Mouse (Mus musculus) olfactory bulb, adult 2 months (tissue): ENCODE measurements around the gene Shisa6. TPM values are rescaled to one million over a fixed set of nuclear protein-coding genes. Genes with fewer than 3 reads are reported as not detected.
"Not testable (repeated sequence)": the region's sequence is repeated elsewhere in the genome, so short reads cannot be mapped to it uniquely, and the experiment has no call there.

Experiments used
- H3K27ac ChIP-seq: fragments of 200-500 bp; 2 replicates; pipeline ENCODE4 v1.5.1; 2012; ENCODE audit warnings: low read depth, low read length; ENCODE audit not compliant: insufficient read depth
- H3K4me1 ChIP-seq: fragments of 200-500 bp; 2 replicates; pipeline ENCODE4 v1.6.1; 2012; ENCODE audit warnings: low read length; ENCODE audit not compliant: control insufficient read depth, insufficient read depth
- H3K4me3 ChIP-seq: fragments of 200-500 bp; 2 replicates; pipeline ENCODE4 v1.5.1; 2012; ENCODE audit warnings: mild to moderate bottlenecking, low read depth, low read length, moderate library complexity; ENCODE audit not compliant: insufficient read depth
- CTCF ChIP-seq: fragments of 200-500 bp; IDR thresholded peaks from 2 replicates; pipeline ENCODE4 v1.5.1; 2012; ENCODE audit warnings: low read depth, mild to moderate bottlenecking, low read length, moderate library complexity; ENCODE audit not compliant: insufficient read depth
- POLR2A ChIP-seq: fragments of 200-500 bp; IDR thresholded peaks from 2 replicates; pipeline ENCODE4 v1.6.1; 2012; ENCODE audit warnings: mild to moderate bottlenecking, low read depth, low read length, moderate library complexity; ENCODE audit not compliant: insufficient read depth
- WGBS: fragments of 180-500 bp; shearing (Covaris S2); methylation state at CpG from one replicate; pipeline ENCODE4 v1.1.7; 2018; 5-methylcytosine and 5-hydroxymethylcytosine counted together
- polyA plus RNA-seq: library from polyadenylated mRNA; stranded (reverse); fragments of >200 nt; gene quantifications from 2 replicates; pipeline ENCODE4 v1.2.4, GENCODE M21; 2012; ENCODE audit warnings: low replicate concordance; ENCODE audit not compliant: missing spikeins, insufficient read depth, insufficient read length

Gene Shisa6
- polyA plus RNA-seq, 1 experiment = not detected

DNA sequence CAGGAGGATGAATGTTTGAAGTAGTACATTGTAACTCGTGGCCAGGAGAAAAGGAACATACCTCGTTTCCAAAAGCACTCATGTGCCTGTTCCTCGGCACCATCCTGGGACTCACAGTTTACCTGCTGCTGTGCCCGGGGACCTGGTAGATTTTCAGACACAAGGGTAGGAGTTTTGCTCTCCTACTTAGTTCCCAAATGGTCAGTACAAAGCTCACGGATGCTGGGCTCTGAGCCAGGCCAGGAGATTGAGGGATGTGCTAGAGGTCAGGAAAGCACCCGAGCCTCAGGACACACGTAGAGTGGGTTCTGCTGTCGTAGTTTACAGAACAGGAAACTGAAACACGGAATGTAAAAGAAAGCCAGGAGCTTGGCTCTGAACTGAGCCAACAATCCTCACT, 29.5 kb downstream of the Shisa6 start:
- TF ChIP-seq CTCF = no peak
- no peak for TF ChIP-seq POLR2A

GRCm38 (mm10) chr11:66494391-66494790, 31.4 kb downstream of the Shisa6 start:
- Histone ChIP-seq H3K27ac (no peak overlapping the region), H3K4me3 (no peak overlapping the region), H3K4me1 (no peaks in the 10 kb centered on the region)
- TF ChIP-seq POLR2A (no peak), CTCF (no peak)
- 88% methylated on average over 3 of the region's 3 CpGs for WGBS

More for the DNA sequence above, 29.5 kb downstream of the Shisa6 start:
- 84% methylated on average over 9 of the region's 9 CpGs for WGBS
- Histone ChIP-seq H3K27ac (no peak overlapping the region), H3K4me3 (no peak overlapping the region), H3K4me1 (no peaks in the 10 kb centered on the region)

GRCm38 (mm10) chr11:66487765-66488164, 38.0 kb downstream of the Shisa6 start:
- Histone ChIP-seq H3K27ac (no peak overlapping the region), H3K4me3 (no peak overlapping the region), H3K4me1 (no peaks in the 10 kb centered on the region)
- no peak for TF ChIP-seq CTCF
- no peak for TF ChIP-seq POLR2A
- 87% methylated on average over 4 of the region's 4 CpGs for WGBS

DNA sequence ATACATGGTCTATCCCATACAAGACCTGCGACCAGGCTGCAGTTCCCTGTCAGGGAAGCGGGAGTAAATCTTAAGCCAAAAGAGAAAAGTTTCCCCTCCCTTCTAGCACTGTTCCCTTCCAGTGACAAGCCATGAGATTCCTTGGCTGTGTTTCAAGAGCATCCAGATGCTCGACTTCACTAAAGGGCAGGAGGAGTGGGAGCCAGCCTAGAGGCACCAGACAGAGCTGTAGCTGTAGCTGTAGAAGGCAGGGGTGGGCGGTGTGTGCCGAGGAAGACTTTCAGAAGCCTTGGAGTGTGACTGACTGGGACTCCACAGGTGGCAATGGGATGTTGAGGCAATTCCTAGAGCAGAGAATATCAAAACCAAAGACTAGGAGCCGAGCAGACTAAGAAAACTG, 43.3 kb downstream of the Shisa6 start:
- no peak overlapping the region for H3K4me3 ChIP-seq
- no peak overlapping the region for H3K27ac ChIP-seq
- peaks cover 4% of the 10 kb centered on the region; the same call in 1 of the 2 replicates for H3K4me1 ChIP-seq
- 23% methylated on average over 6 of the region's 6 CpGs for WGBS
- TF ChIP-seq CTCF (no peak), POLR2A (no peak)

DNA sequence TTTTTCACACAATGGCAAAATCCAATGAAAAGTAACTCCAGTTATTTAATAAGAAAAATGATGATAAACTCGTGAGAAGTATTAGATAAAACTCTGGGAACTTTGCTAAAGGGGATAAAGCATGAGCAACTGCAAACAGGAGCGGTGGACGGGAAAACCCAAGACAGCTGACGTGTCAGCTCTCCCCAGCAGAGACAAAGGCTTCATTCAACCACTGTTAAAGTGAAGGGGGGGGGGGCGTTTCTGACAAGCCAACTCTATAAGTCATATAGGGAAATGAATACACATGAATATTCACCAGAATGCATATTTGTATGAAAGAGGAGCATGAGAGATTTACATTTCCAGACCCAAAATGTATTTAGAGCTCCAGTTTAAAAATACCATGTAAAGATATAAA, 83.1 kb downstream of the Shisa6 start:
- H3K4me1 ChIP-seq = no peaks in the 10 kb centered on the region
- no peak overlapping the region for H3K4me3 ChIP-seq
- H3K27ac ChIP-seq = no peak overlapping the region
- 59% methylated on average over 5 of the region's 5 CpGs for WGBS
- TF ChIP-seq CTCF = no peak
- TF ChIP-seq POLR2A = no peak

DNA sequence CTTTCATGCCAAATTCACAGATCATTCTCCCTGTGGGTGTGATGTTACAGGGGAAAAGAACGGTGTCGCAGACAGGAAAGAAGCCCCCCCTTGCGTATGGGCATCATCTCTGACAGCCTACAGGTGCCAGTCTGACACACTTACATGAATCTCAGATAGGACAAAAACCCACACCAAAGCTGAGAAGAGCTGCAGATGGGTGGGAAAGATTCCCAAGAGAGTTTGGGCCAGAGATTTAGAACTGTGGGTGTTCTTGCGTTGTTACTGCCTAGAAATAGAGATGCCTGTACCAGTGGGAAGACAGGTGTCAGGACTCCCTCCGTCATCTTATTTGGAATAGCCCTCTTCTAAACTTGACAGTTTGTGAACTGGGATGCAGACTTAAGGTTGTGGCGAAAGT, 99.6 kb downstream of the Shisa6 start:
- no peak overlapping the region for H3K27ac ChIP-seq
- no peaks in the 10 kb centered on the region for H3K4me1 ChIP-seq
- H3K4me3 ChIP-seq = no peak overlapping the region
- 93% methylated on average over 6 of the region's 6 CpGs for WGBS
- TF ChIP-seq POLR2A = no peak
- TF ChIP-seq CTCF = no peak

DNA sequence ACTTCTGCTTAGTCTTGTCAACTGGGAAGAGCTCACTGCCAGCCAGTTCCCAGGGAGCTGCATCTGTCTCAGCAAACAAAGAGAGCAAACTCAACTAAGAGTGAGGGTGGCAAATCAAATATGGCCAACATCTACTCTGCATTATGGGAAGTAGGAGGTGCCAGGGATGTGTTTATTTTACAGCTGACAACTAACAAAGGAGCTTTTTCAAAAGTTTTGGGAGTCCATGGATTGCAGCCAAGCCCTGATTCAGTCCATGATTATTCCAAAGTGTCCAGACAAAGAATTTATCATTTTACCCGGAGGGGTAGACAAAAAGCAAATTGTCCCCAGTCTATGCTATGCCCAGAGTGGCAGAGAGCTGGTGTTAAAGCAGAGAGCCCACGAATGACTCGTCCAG, 107.5 kb downstream of the Shisa6 start:
- WGBS = 20% methylated on average over 3 of the region's 3 CpGs
- Histone ChIP-seq H3K4me1 (no peaks in the 10 kb centered on the region), H3K4me3 (no peak overlapping the region), H3K27ac (no peak overlapping the region)
- TF ChIP-seq POLR2A = no peak
- TF ChIP-seq CTCF = no peak

DNA sequence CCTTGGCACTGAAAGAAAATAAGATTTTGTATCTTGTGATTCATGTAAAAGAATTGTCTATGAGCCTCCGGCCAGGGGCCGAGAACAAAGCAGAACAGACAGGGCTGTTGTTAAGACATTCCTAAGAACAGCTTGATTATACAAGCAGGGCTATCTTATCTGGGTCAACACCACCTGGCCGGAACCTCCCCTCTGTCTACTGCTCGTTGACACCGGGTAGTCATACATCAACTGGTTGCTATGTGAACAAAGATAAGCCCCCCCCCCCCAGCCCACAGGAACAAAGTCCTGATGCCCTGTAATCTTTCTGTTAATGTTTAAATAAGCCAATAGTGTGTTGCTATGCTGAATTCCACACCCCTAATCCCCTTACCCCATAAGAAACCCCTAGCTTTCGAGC, 117.0 kb downstream of the Shisa6 start:
- H3K4me3 ChIP-seq, H3K4me1 ChIP-seq, H3K27ac ChIP-seq: not testable (repeated sequence)
- WGBS = 89% methylated on average over 6 of the region's 6 CpGs

- no peak overlapping the region for H3K27ac ChIP-seq
- TF ChIP-seq CTCF = no peak
- no peak for TF ChIP-seq POLR2A
- H3K4me3 ChIP-seq = no peak overlapping the region
- WGBS = 77% methylated on average over 7 of the region's 7 CpGs
- H3K4me1 ChIP-seq = no peaks in the 10 kb centered on the region
Observed at GRCm38 (mm10) chr11:66400036-66400435, 125.7 kb downstream of the Shisa6 start.

GRCm38 (mm10) chr11:66387561-66387960, 138.2 kb downstream of the Shisa6 start:
- Histone ChIP-seq H3K27ac (no peak overlapping the region), H3K4me3 (no peak overlapping the region), H3K4me1 (no peaks in the 10 kb centered on the region)
- WGBS = 54% methylated on average over 3 of the region's 3 CpGs
- TF ChIP-seq CTCF (no peak), POLR2A (no peak)

- no peaks in the 10 kb centered on the region for H3K4me1 ChIP-seq
- TF ChIP-seq POLR2A (no peak), CTCF (no peak)
- WGBS = 65% methylated on average over 3 of the region's 3 CpGs
- H3K27ac ChIP-seq = no peak overlapping the region
- no peak overlapping the region for H3K4me3 ChIP-seq
Observed at GRCm38 (mm10) chr11:66371796-66372195, 154.0 kb downstream of the Shisa6 start.
